Mouse (Mus musculus) kidney, adult 2 months (tissue): ENCODE data around the gene Arhgef38.

ENCODE experiments used
- CTCF ChIP-seq: fragments of 200-500 bp; conservative IDR thresholded peaks from 2 replicates; pipeline ENCODE4 v1.5.1; 2011; ENCODE audit warnings: low read depth, mild to moderate bottlenecking, control low read depth, low read length, moderate library complexity, mixed read lengths; ENCODE audit not compliant: insufficient read depth, insufficient read length
- POLR2A ChIP-seq: fragments of 200-500 bp; IDR thresholded peaks from one replicate; pipeline ENCODE4 v1.6.1; 2011; ENCODE audit warnings: low read depth, low read length, control low read depth

- TF ChIP-seq POLR2A (no peak), CTCF (no peak)
Observed at GRCm38 (mm10) chr3:133176033-133176750, 58.6 kb downstream of the Arhgef38 start.
